ENCODE assay signal across 23 mouse cellular contexts in the genomic region with DNA sequence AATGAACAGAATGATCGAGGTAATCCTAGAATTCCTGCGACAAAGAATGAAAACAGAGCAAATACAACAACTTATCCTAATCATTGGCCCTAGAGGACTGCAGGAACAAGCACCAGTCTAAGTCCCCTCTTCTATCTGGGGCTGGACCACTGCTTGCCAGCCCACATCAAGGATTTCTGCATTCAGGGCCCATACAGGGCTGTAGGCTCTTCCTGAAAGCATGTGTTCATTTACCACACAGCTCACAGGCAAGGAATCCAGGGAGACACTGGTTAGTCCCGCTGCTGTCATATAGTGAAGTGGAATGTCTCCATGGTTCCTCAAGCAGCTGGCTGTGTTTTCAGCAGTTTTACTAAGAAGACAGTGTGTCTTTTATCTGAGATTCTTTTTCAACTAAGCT.
DNase-seq lines count a peak whose midpoint lies in the region; ATAC-seq and TF ChIP-seq lines count a peak whose summit lies in the region.
"Had no signal": no experiment of that assay in that cellular context is flagged by ENCODE, and none has a peak within 500 bp of the region (broad histone marks: within the 10 kb centered on the region; RNA-seq: fewer than 3 reads in every experiment).

No protein-coding gene starts in this region.

- no peak for TF ChIP-seq CTCF in midbrain, postnatal 0 days (IDR thresholded peaks at IDR 0.05)
- TF ChIP-seq CTCF in brain, embryonic 14.5 days (IDR thresholded peaks at IDR 0.05; ENCODE audit: borderline replicate concordance, extremely low read depth, insufficient read depth, insufficient read length) = no peak

- TF ChIP-seq POLR2A in brain, embryonic 14.5 days (IDR thresholded peaks at IDR 0.05; ENCODE audit: borderline replicate concordance, extremely low read depth, insufficient read depth, insufficient read length, poor library complexity, severe bottlenecking) = no peak

- 83% methylated on average over 3 of the region's 3 CpGs for WGBS in midbrain, embryonic 14.5 days
- WGBS in midbrain, embryonic 16.5 days = 78% methylated on average over 3 of the region's 3 CpGs
- 75% methylated on average over 3 of the region's 3 CpGs for WGBS in midbrain, postnatal 0 days
- 78% methylated on average over 3 of the region's 3 CpGs for WGBS in midbrain, embryonic 10.5 days

- H3K9ac ChIP-seq in midbrain, embryonic 14.5 days (replicated peaks; ENCODE audit: low read length) = no peak overlapping the region
- no peak overlapping the region for H3K9ac ChIP-seq in midbrain, embryonic 16.5 days (ENCODE audit: low read depth, low read length)
- no peak overlapping the region for H3K9ac ChIP-seq in midbrain, postnatal 0 days (replicated peaks; ENCODE audit: low read length, poor library complexity, severe bottlenecking)

- no peak overlapping the region for H3K4me2 ChIP-seq in midbrain, embryonic 14.5 days (ENCODE audit: low read length)
- no peak overlapping the region for H3K4me2 ChIP-seq in midbrain, embryonic 16.5 days (ENCODE audit: low read length)
- H3K4me2 ChIP-seq in midbrain, postnatal 0 days (ENCODE audit: low read depth, low read length, poor library complexity, severe bottlenecking) = no peak overlapping the region

- H3K4me3 ChIP-seq in midbrain, embryonic 14.5 days (replicated peaks; ENCODE audit: low read depth, low read length) = no peak overlapping the region
- no peak overlapping the region for H3K4me3 ChIP-seq in midbrain, embryonic 16.5 days (ENCODE audit: low read depth, low read length)
- no peak overlapping the region for H3K4me3 ChIP-seq in midbrain, postnatal 0 days (ENCODE audit: low read depth, low read length)
- H3K4me3 ChIP-seq in midbrain, embryonic 10.5 days = no peak overlapping the region

- H3K4me1 ChIP-seq in midbrain, embryonic 14.5 days (ENCODE audit: control insufficient read depth, insufficient read depth, low read length) = no peaks in the 10 kb centered on the region
- no peaks in the 10 kb centered on the region for H3K4me1 ChIP-seq in midbrain, embryonic 16.5 days (ENCODE audit: control insufficient read depth, insufficient read depth, low read length)
- no peaks in the 10 kb centered on the region for H3K4me1 ChIP-seq in midbrain, postnatal 0 days (ENCODE audit: insufficient read depth, low read length)
- H3K4me1 ChIP-seq in midbrain, embryonic 10.5 days = no peaks in the 10 kb centered on the region

- no peaks in the 10 kb centered on the region for H3K36me3 ChIP-seq in midbrain, embryonic 14.5 days (ENCODE audit: control insufficient read depth, insufficient read depth, low read length)
- no peaks in the 10 kb centered on the region for H3K36me3 ChIP-seq in midbrain, embryonic 16.5 days (ENCODE audit: control insufficient read depth, insufficient read depth, low read length)
- H3K36me3 ChIP-seq in midbrain, postnatal 0 days (ENCODE audit: insufficient read depth, low read length) = no peaks in the 10 kb centered on the region
- H3K36me3 ChIP-seq in midbrain, embryonic 10.5 days = no peaks in the 10 kb centered on the region
- H3K36me3 ChIP-seq: G1E had no signal

- DNase-seq in heart, adult 11 months = peak; percentile 77
- DNase-seq in heart, postnatal 36 days = no peak
- peak; percentile 6 for DNase-seq in midbrain, embryonic 14.5 days
- no peak for DNase-seq in midbrain, postnatal 0 days (ENCODE audit: low spot score)
- DNase-seq in midbrain, embryonic 10.5 days (ENCODE audit: low spot score) = no peak
- DNase-seq in brain, embryonic 14.5 days (ENCODE audit: low read depth) = peak; percentile 19
- no peak for DNase-seq in gastrocnemius, postnatal 4 days (ENCODE audit: low spot score in 2 of 2)
- DNase-seq: adrenal gland, adult 2 months; adrenal gland, adult 8-10 months; adrenal gland, postnatal 10 days; adrenal gland, postnatal 14 days; adrenal gland, postnatal 25 days; adrenal gland, postnatal 36 days; B cell, adult 2 months; cerebellum, adult 11 months; cerebellum, adult 11-12 months; cerebellum, adult 18-20 months had no signal

- no peak for ATAC-seq in midbrain, embryonic 14.5 days (ENCODE audit: low FRiP score, low TSS enrichment)
- ATAC-seq in midbrain, embryonic 16.5 days = no peak
- peak; percentile 54; the same call in 1 of the 2 replicates for ATAC-seq in midbrain, postnatal 0 days (ENCODE audit: low FRiP score)
- ATAC-seq: activated CD4-positive, CD25-positive, alpha-beta regulatory T cell, adult 4 months; CD4-positive, CD25-positive, alpha-beta regulatory T cell, adult 4 months; Patski had no signal

- H3K9me3 ChIP-seq in midbrain, embryonic 14.5 days (ENCODE audit: control insufficient read depth, low read length) = no peaks in the 10 kb centered on the region
- no peaks in the 10 kb centered on the region for H3K9me3 ChIP-seq in midbrain, embryonic 16.5 days (replicated peaks; ENCODE audit: control insufficient read depth, low read length, poor library complexity, severe bottlenecking)
- no peaks in the 10 kb centered on the region for H3K9me3 ChIP-seq in midbrain, postnatal 0 days (ENCODE audit: low read length)
- H3K9me3 ChIP-seq in midbrain, embryonic 10.5 days (replicated peaks) = no peaks in the 10 kb centered on the region
- H3K9me3 ChIP-seq: G1E had no signal

- intact Hi-C loops in heart, postnatal 36 days (cut with DNase I) = no loop called here

- H3K27me3 ChIP-seq in midbrain, embryonic 14.5 days (ENCODE audit: control insufficient read depth, insufficient read depth, low read length) = no peaks in the 10 kb centered on the region
- no peaks in the 10 kb centered on the region for H3K27me3 ChIP-seq in midbrain, embryonic 16.5 days (ENCODE audit: control insufficient read depth, insufficient read depth, low read depth, low read length)
- no peaks in the 10 kb centered on the region for H3K27me3 ChIP-seq in midbrain, postnatal 0 days (ENCODE audit: insufficient read depth, low read length)
- no peaks in the 10 kb centered on the region for H3K27me3 ChIP-seq in midbrain, embryonic 10.5 days (ENCODE audit: low read depth, poor library complexity, severe bottlenecking)
- H3K27me3 ChIP-seq: CH12.LX, Patski had no signal

- H3K27ac ChIP-seq in midbrain, embryonic 14.5 days (replicated peaks; ENCODE audit: low read depth, low read length) = no peak overlapping the region
- no peak overlapping the region for H3K27ac ChIP-seq in midbrain, embryonic 16.5 days (ENCODE audit: low read length)
- no peak overlapping the region for H3K27ac ChIP-seq in midbrain, postnatal 0 days (ENCODE audit: low read depth, low read length)
- no peak overlapping the region for H3K27ac ChIP-seq in midbrain, embryonic 10.5 days (replicated peaks)

Comparison
In these comparisons a context has a peak if more than half of its experiments do, and no peak if none do; other contexts are left out.
1. DNase-seq: peak in heart, adult 11 months (single experiment), midbrain, embryonic 14.5 days (single experiment) and brain, embryonic 14.5 days (single experiment); none in heart, postnatal 36 days (0 of 2), midbrain, postnatal 0 days (single experiment), midbrain, embryonic 10.5 days (single experiment) and gastrocnemius, postnatal 4 days (0 of 2).